Mouse (Mus musculus) myocyte (in vitro differentiated cells): ENCODE measurements around the gene Gmeb1. TPM values are rescaled to one million over a fixed set of nuclear protein-coding genes. Genes with fewer than 3 reads are reported as not detected.

ENCODE experiments used
- H3K27me3 ChIP-seq: one replicate; pipeline ENCODE4 v1.6.1; 2011; ENCODE audit not compliant: control insufficient read depth, insufficient read depth, insufficient read length
- H3K36me3 ChIP-seq: one replicate; pipeline ENCODE4 v1.6.1; 2011; ENCODE audit not compliant: control insufficient read depth, insufficient read depth
- H3K4me2 ChIP-seq: one replicate; pipeline ENCODE4 v1.6.1; 2011; ENCODE audit warnings: low read depth, control low read depth
- H3K4me3 ChIP-seq: one replicate; pipeline ENCODE4 v1.5.1; 2011; ENCODE audit warnings: mild to moderate bottlenecking, control low read depth, moderate library complexity
- H3K79me2 ChIP-seq: one replicate; pipeline ENCODE4 v1.6.1; 2011; ENCODE audit not compliant: control insufficient read depth, insufficient read depth
- H3ac ChIP-seq: one replicate; pipeline ENCODE4 v1.6.1; 2011; ENCODE audit not compliant: control insufficient read depth, insufficient read length
- CEBPB ChIP-seq: IDR thresholded peaks from 2 replicates; pipeline ENCODE4 v1.6.1; 2011; ENCODE audit warnings: mild to moderate bottlenecking, moderate library complexity; ENCODE audit not compliant: poor library complexity, insufficient read depth, severe bottlenecking
- E2F4 ChIP-seq: IDR thresholded peaks from one replicate; pipeline ENCODE4 v1.6.1; 2011; ENCODE audit warnings: mild to moderate bottlenecking, control low read depth, moderate library complexity; ENCODE audit not compliant: insufficient read depth
- MAX ChIP-seq: IDR thresholded peaks from one replicate; pipeline ENCODE4 v1.6.1; 2011; ENCODE audit warnings: low read depth, mild to moderate bottlenecking, control low read depth
- MYOD1 ChIP-seq, 3 experiments: IDR thresholded peaks; one replicate each; pipeline ENCODE4 v1.6.1; 2011; ENCODE audit warnings: control low read depth in 2 of 3, low read depth in 2 of 3, mild to moderate bottlenecking in 2 of 3, moderate library complexity in 1 of 3; ENCODE audit not compliant: insufficient read length in 2 of 3, control insufficient read depth in 1 of 3
- MYOG ChIP-seq, 3 experiments: IDR thresholded peaks; one replicate each; pipeline ENCODE4 v1.6.1; 2011; ENCODE audit warnings: control low read depth in 2 of 3, low read depth in 2 of 3, mild to moderate bottlenecking in 2 of 3; ENCODE audit not compliant: insufficient read length in 2 of 3, control insufficient read depth in 1 of 3, insufficient read depth in 1 of 3
- POLR2A ChIP-seq: IDR thresholded peaks from one replicate; pipeline ENCODE4 v1.6.1; 2011; ENCODE audit warnings: low read depth, mild to moderate bottlenecking, control low read depth, moderate library complexity; ENCODE audit not compliant: insufficient read length
- POLR2AphosphoS2 ChIP-seq: IDR thresholded peaks from one replicate; pipeline ENCODE4 v1.6.1; 2011; ENCODE audit warnings: low read depth, control low read depth; ENCODE audit not compliant: insufficient read length
- REST ChIP-seq: IDR thresholded peaks from one replicate; pipeline ENCODE4 v1.6.1; 2011; ENCODE audit warnings: mild to moderate bottlenecking, control low read depth, moderate library complexity; ENCODE audit not compliant: insufficient read depth, insufficient read length
- SRF ChIP-seq: IDR thresholded peaks from one replicate; pipeline ENCODE4 v1.6.1; 2011; ENCODE audit warnings: low read depth; ENCODE audit not compliant: control insufficient read depth, insufficient read length
- TCF12 ChIP-seq: IDR thresholded peaks from one replicate; pipeline ENCODE4 v1.6.1; 2011; ENCODE audit warnings: mild to moderate bottlenecking, control low read depth; ENCODE audit not compliant: poor library complexity, insufficient read depth, severe bottlenecking
- TCF3 ChIP-seq: IDR thresholded peaks from one replicate; pipeline ENCODE4 v1.6.1; 2011; ENCODE audit warnings: low read depth, control low read depth; ENCODE audit not compliant: insufficient read length
- USF1 ChIP-seq: IDR thresholded peaks from one replicate; pipeline ENCODE4 v1.6.1; 2011; ENCODE audit warnings: low read depth, mild to moderate bottlenecking, control low read depth, moderate library complexity
- polyA plus RNA-seq: library from polyadenylated mRNA; unstranded; fragments of >200 nt; fragmentation: generic; extraction: Trizol; gene quantifications from one replicate; pipeline ENCODE4 v1.2.1, GENCODE M21; 2012; ENCODE audit warnings: missing spikeins

Gmeb1 gene
- 11.7 TPM for polyA plus RNA-seq

GRCm38 (mm10) chr4:132261514-132262357 lies at the start of gene Gmeb1:
TSS of gene Gmeb1 (minus strand) at chr4:132261602.
- Histone ChIP-seq H3K79me2 (peaks cover 48% of the 10 kb centered on the region), H3K4me2 (peak within 1 kb of the TSS; percentile 99), H3K36me3 (no peaks in the 10 kb centered on the region), H3ac (peak within 1 kb of the TSS; percentile 52), H3K4me3 (peak within 1 kb of the TSS; percentile 80), H3K27me3 (no peaks in the 10 kb centered on the region)
- no peak for TF ChIP-seq CEBPB
- no peak for TF ChIP-seq MYOG (IDR thresholded peaks at IDR 0.05; ENCODE audit: control insufficient read depth in 1 of 3, insufficient read depth in 1 of 3, insufficient read length in 2 of 3, low read depth in 2 of 3)
- TF ChIP-seq USF1, result no peak
- TF ChIP-seq POLR2AphosphoS2, result peak; percentile 25

- TF ChIP-seq MYOD1 (IDR thresholded peaks at IDR 0.05; ENCODE audit: control insufficient read depth in 1 of 3, insufficient read length in 2 of 3, low read depth in 2 of 3), result peak in 2 of 3 experiments; percentile 43 to 58
- TF ChIP-seq POLR2AphosphoS2, result peak; percentile 65
- no peak for TF ChIP-seq E2F4
- TF ChIP-seq SRF, result peak; percentile 72
- peak in 1 of 3 experiments; percentile 17 for TF ChIP-seq MYOG (IDR thresholded peaks at IDR 0.05; ENCODE audit: control insufficient read depth in 1 of 3, insufficient read depth in 1 of 3, insufficient read length in 2 of 3, low read depth in 2 of 3)
- H3K4me3 ChIP-seq, result peak overlapping the region; percentile 86
- H3ac ChIP-seq, result peak overlapping the region; percentile 77
- H3K36me3 ChIP-seq, result peaks cover 15% of the 10 kb centered on the region
- H3K79me2 ChIP-seq, result peaks cover 19% of the 10 kb centered on the region
- no peaks in the 10 kb centered on the region for H3K27me3 ChIP-seq
- peak overlapping the region; percentile 85 for H3K4me2 ChIP-seq
These were observed 48.6 kb upstream of the Gmeb1 start for GRCm38 (mm10) chr4:132309849-132310472.

- H3K4me3 ChIP-seq, result peak overlapping the region; percentile 86
- no peaks in the 10 kb centered on the region for H3K27me3 ChIP-seq
- peaks cover 19% of the 10 kb centered on the region for H3K79me2 ChIP-seq
- peaks cover 15% of the 10 kb centered on the region for H3K36me3 ChIP-seq
- peak overlapping the region; percentile 77 for H3ac ChIP-seq
- TF ChIP-seq E2F4 (no peak), SRF (no peak), MAX (no peak), MYOG (IDR thresholded peaks at IDR 0.05; ENCODE audit: control insufficient read depth in 1 of 3, insufficient read depth in 1 of 3, insufficient read length in 2 of 3, low read depth in 2 of 3) (peak in 1 of 3 experiments; percentile 24), CEBPB (no peak), POLR2AphosphoS2 (peak; percentile 45)
- peak overlapping the region; percentile 85 for H3K4me2 ChIP-seq
These were observed 47.9 kb upstream of the Gmeb1 start for GRCm38 (mm10) chr4:132309140-132309848.

- H3K27me3 ChIP-seq, result no peaks in the 10 kb centered on the region
- TF ChIP-seq TCF3, result no peak
- peak; percentile 98 for TF ChIP-seq POLR2A
- peak; percentile 99 for TF ChIP-seq POLR2AphosphoS2
- no peak for TF ChIP-seq MYOD1 (IDR thresholded peaks at IDR 0.05; ENCODE audit: control insufficient read depth in 1 of 3, insufficient read length in 2 of 3, low read depth in 2 of 3)
- H3K79me2 ChIP-seq, result peaks cover 19% of the 10 kb centered on the region
- H3ac ChIP-seq, result peak overlapping the region; percentile 77
- peaks cover 15% of the 10 kb centered on the region for H3K36me3 ChIP-seq
- peak overlapping the region; percentile 86 for H3K4me3 ChIP-seq
- H3K4me2 ChIP-seq, result peak overlapping the region; percentile 85
These were observed 47.2 kb upstream of the Gmeb1 start for GRCm38 (mm10) chr4:132308437-132309139.

DNA sequence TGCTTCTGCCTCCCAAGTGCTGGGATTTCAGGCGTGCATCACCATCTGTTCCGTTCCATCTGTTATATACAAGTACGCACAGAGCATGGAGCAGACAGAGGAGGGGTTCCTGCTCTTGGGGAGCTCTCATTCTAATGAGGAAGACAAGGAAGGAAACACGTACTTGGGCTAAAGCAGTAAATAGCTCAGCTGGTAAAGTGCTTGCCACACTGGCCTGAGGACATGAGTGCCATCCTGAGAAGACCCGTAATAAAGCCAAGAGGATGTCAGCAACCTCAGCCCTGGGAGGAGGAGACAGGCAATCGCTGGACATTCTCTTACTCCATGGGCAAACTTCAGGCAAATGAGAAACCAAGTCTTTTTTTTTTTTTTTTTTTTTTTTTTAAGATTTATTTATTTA lies 44.6 kb upstream of the Gmeb1 start:
- H3K4me2 ChIP-seq, result no peak overlapping the region
- no peak overlapping the region for H3K4me3 ChIP-seq
- H3ac ChIP-seq, result no peak overlapping the region
- peaks cover 19% of the 10 kb centered on the region for H3K79me2 ChIP-seq
- TF ChIP-seq USF1, result no peak
- TF ChIP-seq SRF, result no peak
- no peak for TF ChIP-seq MAX
- TF ChIP-seq CEBPB, result no peak
- TF ChIP-seq REST, result no peak
- TF ChIP-seq MYOD1 (IDR thresholded peaks at IDR 0.05; ENCODE audit: control insufficient read depth in 1 of 3, insufficient read length in 2 of 3, low read depth in 2 of 3), result no peak
- TF ChIP-seq TCF12, result no peak
- TF ChIP-seq MYOG (IDR thresholded peaks at IDR 0.05; ENCODE audit: control insufficient read depth in 1 of 3, insufficient read depth in 1 of 3, insufficient read length in 2 of 3, low read depth in 2 of 3), result no peak
- TF ChIP-seq POLR2A, result no peak
- no peak for TF ChIP-seq POLR2AphosphoS2
- no peak for TF ChIP-seq TCF3
- TF ChIP-seq E2F4, result no peak
- H3K36me3 ChIP-seq, result peaks cover 8% of the 10 kb centered on the region
- no peaks in the 10 kb centered on the region for H3K27me3 ChIP-seq
